Mouse (Mus musculus) skeletal muscle tissue, adult 2 months (tissue): ENCODE results near the gene Myo19.

Experiments
- DNase-seq: peaks from one replicate; pipeline ENCODE4 v3.0.0-alpha.2; 2012; ENCODE audit warnings: low read depth, low spot score

Myo19 gene

DNA sequence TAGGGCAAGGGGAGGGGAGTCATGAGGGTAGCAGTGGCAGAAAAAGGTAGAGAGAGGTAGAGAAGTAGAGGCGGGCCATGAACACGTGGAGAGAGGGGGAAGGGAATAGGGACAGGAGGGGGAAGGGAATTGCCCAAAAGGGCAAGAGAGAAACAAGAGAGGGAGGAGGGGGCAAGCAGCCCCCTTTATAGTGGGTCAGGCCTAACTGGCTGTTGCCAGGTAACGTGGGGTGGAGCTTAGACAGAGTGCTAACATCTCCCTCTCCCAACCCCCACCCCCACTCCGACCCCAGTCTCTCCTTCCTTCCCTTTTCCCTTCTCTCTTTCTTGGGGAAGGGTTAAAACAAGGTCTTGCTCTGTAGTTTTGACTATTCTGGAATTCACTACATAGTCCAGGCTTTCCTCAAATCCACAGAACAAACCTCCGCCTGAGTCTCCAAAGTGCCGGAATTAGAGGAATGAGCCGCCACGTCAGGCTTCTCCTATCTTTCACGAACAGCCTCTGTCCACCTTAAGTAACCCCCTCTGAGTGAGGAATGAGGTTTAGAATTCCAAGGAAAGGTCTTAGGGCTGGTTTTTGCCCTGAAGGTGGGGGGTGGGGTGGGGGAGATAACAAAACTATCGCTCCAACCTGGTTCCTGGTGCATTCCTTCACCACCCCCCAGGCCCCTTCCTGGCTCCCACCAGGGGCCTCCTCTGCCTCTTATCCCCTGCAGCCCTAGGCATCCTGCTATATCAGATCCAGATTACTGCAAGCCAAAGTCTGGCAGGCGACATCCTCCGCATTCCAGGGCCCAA, 64.9 kb downstream of the Myo19 start:
- DNase-seq: no peak

DNA sequence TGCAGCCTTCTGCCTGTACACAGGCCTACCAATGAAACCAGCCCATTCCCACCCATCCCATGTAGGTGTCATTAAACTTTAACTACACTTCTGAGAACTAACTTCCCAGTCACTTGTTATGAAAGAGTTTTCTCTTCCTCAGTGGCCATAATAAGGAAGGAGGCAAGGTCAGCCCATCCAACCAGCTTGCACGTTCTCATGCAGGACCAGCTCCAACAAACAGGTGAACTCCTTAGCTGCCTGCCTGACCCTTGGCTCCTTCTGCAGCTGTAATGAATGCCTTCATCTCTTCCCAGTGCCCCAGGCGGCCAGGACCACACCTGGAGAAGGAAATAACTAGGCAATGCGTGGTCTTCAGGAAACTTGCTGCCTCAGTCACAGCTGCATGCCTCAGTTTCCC, 65.9 kb downstream of the Myo19 start:
- no peak for DNase-seq

DNA sequence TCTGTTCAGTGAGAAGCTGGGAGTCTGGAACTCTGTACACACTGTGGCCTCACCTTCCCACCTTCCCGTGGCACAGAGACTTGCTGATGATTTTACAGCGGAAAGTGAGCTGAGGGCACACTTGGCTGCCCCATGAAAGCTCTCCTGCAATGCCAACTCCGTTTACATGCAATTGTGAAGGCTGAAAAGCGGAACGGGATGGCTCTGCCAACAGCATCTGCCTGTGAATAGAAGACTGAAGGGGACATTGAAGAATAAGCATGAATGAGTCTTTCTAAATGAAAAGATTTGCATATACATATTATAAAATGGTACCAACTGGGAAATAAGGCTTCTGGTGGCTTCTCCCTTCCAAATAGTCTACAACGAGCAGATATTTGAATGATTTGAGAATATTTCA, 67.3 kb downstream of the Myo19 start:
- no peak for DNase-seq

DNA sequence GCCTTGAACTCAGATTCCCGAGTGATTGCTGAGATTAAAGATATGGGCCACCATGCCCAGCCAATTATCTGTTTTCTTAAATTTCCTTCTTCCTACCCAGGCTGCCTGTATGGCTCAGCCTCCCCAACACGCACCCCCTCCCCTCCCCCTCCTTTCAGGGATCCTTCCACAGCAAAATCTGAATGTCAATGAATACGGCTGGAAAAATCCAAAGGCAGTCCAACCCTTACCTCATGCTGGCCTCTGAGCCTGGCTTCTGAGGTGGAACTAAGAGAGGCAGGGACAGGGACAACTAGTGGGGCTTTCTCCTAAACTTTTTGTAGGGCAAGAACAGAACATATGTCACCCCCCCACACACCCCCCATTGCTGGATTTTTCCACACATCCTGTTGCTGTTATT, 68.2 kb downstream of the Myo19 start:
- no peak for DNase-seq

DNA sequence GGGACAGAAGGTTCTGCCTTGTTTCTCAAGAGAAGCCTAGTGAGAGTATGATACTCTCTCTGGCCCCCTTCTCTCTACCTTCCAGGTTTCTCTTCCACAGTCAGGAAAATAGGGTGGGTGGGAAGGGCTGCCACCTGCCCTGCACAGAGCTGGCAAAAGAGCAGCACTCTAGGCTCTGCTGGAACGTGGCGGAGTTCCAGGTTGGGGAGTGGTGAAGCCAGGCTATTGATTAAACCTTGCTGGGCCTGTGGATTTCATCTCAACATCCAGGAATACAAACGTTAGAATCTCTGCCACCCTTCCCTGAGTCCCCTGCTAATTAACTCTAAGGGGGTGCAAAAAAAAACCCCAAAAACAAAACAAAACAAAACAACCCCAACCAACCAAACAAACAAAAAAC, 68.6 kb downstream of the Myo19 start:
- DNase-seq: no peak

DNA sequence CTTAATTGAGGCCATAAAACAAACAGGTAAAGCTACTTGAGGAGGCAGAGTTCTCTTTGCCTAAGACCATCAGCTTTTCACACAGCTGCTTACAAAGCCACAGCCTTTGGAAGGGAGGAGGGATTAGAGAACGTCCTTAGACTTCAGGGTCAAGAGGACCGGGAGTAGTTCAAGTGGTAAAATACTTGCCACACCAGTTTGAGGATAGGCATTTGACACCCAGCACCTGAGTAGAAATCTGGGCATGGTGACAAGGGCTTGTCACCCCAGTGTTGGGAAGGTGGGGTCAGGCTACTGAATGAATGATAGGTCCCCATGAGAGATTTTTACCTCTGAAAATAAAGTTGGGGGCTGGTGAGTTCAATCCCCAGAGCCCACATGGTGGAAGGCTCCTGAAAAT, 72.7 kb downstream of the Myo19 start:
- no peak for DNase-seq

DNA sequence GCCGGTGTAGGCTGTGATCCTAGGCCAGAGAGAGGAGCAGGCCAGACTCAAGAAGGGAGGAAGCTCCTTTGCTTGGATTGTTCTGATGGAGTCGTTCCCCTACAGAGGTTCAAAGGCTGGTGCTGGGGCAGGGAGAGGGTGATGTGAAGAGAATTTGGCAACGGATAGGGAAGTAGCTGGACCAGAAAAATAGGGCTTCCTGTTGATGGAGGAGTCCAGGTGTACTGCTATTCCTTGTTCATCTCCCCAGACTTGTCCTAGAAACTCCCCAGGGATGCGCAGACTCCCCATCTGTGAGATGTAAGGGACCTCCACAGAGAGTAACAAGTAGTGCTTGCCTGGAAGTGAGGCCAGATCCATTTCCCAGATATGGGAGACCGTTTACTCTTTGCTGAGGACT, 76.5 kb downstream of the Myo19 start:
- DNase-seq: no peak

DNA sequence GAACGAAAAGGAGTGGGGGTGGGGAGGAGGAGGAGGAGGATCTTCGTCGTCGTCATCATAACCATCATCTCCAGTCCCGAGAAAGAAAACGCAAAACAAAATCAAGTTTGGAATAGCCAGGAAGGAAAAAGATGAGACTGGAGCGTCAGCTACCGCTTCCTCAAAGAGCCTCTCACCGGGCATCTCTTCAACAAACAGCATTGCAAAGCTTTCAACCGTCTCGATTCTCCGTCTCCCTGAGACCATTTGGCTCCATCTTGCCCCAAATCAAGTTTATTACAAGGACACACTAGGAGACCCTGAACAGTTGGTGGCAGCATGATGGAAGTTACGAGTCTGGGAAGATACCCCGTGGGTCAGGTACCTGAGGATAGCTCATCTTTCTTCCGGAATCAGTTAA, 77.2 kb downstream of the Myo19 start:
- no peak for DNase-seq

DNA sequence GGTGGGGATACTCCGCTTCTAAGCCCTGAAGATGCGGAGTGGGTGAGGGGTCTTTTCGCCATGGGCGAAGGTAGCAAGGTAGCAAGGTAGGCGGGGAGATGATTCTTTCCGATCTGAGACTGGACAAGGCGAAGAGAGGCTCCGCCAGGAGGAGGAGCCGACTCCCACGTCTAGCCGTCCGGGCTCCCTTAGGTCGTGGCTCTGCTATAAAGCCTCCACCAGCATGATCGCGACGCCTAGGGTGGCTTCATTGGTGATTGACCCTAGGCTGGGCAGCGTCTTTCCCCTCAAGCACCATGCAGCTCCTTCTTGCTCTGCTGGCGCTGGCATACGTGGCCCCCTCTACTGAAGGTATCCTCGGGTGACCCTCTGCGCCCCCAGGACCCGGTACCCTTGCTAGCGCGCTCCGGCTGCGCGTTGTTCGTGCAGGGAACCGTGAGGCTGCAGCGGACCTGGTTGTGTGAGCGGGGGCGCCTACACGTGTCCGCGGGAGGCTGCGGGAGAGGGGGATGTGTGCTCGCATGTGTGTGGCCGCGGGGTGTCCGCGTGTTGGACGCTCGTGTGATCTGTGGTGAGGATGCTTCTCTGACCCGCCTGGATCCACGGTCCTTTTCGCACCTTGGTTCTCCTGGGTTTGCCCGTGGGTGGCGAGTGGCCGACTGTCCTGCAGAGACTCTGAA, 77.8 kb downstream of the Myo19 start, which contains the start of gene Car4:
Car4 (plus strand) TSS at position 196 of the 680 bp plus-strand sequence.
- no peak for DNase-seq

DNA sequence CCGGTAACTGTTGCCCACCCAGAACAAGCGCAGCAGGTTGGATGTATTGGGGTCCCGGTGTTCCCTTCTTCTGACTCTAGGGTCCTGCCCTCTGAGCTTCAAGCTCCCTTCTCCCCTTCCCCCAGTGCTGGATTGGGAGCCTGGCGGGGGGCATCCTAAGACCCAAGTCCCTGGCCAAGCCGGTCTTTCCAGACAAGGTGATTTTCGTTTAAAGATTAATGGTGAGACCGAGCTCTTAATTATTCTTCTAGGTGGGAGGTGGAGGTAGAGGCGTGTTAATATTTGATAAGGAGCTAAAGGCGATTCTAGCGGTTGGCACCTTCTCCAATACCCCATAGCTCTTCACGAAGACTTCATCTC, 78.3 kb downstream of the Myo19 start:
- no peak for DNase-seq

DNA sequence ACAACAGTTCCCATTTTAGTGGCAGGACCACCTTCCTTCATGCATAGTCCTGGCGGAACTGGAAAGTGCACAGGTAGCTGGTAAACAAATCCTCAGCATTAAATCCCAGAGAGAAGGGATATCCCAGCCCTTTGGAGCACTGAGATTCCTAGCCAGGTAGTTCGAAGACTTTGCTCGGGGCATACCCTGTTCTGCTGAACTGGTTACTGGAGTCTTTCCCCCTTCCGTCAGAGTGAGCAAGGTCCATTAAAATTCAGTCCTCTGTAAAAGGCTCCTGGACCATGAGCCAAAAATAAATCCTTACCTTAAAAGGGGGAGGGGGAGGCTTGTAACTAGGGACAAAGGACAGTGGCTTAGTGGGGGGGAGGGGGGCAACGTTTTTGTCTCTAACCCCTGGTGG, 79.2 kb downstream of the Myo19 start:
- DNase-seq: no peak

DNA sequence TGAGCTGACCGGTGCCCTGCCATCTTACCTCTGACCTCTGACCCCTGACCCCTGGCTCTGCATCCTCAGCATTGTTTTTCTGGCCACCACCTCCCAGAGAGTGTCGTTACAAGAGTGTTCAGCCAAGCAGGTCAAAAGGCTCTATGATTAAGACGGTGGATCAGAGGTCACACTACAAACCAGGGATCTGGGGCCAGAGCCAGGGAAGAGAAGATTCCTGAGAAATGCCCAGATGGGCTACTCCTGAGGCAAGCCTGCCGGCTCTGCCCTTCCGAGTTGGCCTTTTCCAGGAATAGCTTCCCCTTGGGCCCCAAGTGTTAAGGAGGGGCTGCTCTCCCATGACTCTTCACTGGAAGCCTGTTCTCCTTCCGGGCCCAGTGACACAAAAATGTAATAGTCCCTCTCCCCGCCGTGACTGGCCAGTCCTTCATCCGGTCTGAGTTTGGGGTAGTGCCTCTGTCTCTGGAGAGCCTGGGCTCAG, 79.8 kb downstream of the Myo19 start:
- no peak for DNase-seq

DNA sequence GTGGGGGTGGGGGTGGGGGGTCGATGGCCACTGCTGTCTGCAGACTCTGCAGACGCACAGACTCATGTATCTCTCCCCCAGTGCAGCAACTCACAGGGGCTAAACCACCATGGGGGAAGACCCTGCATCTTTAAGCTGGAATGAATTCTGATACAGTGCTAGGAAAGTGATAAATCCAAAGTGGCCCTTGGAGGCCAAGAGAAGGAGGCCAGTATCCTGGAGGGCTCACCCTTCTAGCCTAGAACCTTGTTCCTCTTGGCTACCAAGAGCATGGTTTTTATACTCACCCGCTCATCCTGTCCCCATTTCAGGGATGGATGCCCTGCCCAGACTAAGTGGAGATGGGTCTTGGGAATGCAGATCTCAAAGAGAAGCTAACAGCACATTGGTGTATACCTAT, 80.3 kb downstream of the Myo19 start:
- DNase-seq: no peak

DNA sequence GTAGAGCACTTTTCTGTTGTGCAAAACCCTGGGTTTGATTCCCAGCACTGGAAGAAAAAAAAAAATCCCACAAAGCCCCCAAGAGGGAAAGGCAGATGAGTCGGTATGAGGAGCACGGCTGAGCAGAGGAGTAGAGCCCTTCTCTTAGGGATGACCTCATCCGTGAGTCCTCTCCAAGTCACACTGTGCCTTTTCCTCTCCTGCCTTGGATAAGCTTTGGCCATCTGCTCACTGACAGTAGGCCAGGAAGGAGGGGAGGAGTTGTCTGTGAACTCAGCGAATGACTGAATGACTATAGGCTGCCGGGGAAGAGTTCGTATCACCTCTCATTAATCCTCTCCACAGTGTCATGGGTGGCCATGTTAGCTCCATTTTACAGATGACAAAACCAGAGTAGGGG, 80.8 kb downstream of the Myo19 start:
- no peak for DNase-seq
